Mouse (Mus musculus) erythroblast, embryonic 14.5 days (primary cell): ENCODE results near the gene Gpbar1.

Experiments used
- GATA1 ChIP-seq: IDR thresholded peaks from 2 replicates; pipeline ENCODE4 v1.6.1; 2012; ENCODE audit warnings: low read length, inconsistent platforms, mixed read lengths
- TAL1 ChIP-seq: IDR thresholded peaks from 3 replicates; pipeline ENCODE4 v1.6.1; 2012; ENCODE audit warnings: low read length, inconsistent platforms, mixed read lengths

- TF ChIP-seq TAL1: no peak
- TF ChIP-seq GATA1: no peak
Measured at GRCm38 (mm10) chr1:74235938-74236589, 42.3 kb upstream of the Gpbar1 start, which contains the start of gene Arpc2.
